Mouse (Mus musculus) NIH3T3 (cell line): ENCODE data around the gene Spink8.

Source experiments
- DNase-seq: peaks from one replicate; pipeline ENCODE4 v3.0.0-alpha.2; 2012; ENCODE audit warnings: low read depth

Gene Spink8

GRCm38 (mm10) chr9:109870983-109871572, 59.0 kb downstream of the Spink8 start:
- DNase-seq = no peak

GRCm38 (mm10) chr9:109874797-109875691, 63.0 kb downstream of the Spink8 start, which contains the start of gene Cdc25a:
TSS of gene Cdc25a (plus strand) at chr9:109875579.
- DNase-seq = peak; percentile 98

- DNase-seq = peak; percentile 76
Measured at GRCm38 (mm10) chr9:109875695-109876601, 63.9 kb downstream of the Spink8 start.
